Mouse (Mus musculus): Measurements from ENCODE around the gene Gpc1.

GRCm38 (mm10) chr1:92798425-92798824, 33.0 kb upstream of the Gpc1 start:
- no peak for TF ChIP-seq POLR2A (IDR thresholded peaks at IDR 0.05; ENCODE audit: low read depth, low read length)
- no peak for TF ChIP-seq CTCF (IDR thresholded peaks at IDR 0.05; ENCODE audit: borderline replicate concordance, insufficient read depth, low read length)

Measured in embryonic fibroblast, embryonic 13.5 days (primary cell).